Mouse (Mus musculus): Measurements from ENCODE around the gene Acox3.

The Acox3 gene

GRCm38 (mm10) chr5:35647562-35647961 is 64.7 kb downstream of the Acox3 start:
- in situ Hi-C loops (cut with MboI, MseI), result no loop called here

GRCm38 (mm10) chr5:35648230-35648629 is 65.4 kb downstream of the Acox3 start:
- in situ Hi-C loops (cut with MboI, MseI), result no loop called here

- in situ Hi-C loops (cut with MboI, MseI), result loop anchor here (10.0 kb wide), 1 partner anchor 952 kb away; no protein-coding TSS in a partner anchor
Observed at GRCm38 (mm10) chr5:35652319-35652718, 69.5 kb downstream of the Acox3 start.

- in situ Hi-C loops (cut with MboI, MseI), result loop anchor here (10.0 kb wide), 1 partner anchor 952 kb away; no protein-coding TSS in a partner anchor
Observed at GRCm38 (mm10) chr5:35652872-35653271, 70.0 kb downstream of the Acox3 start.

GRCm38 (mm10) chr5:35653743-35654395 is 71.0 kb downstream of the Acox3 start:
- in situ Hi-C loops (cut with MboI, MseI), result loop anchor here (10.0 kb wide), 1 partner anchor 951 kb away; no protein-coding TSS in a partner anchor

- in situ Hi-C loops (cut with MboI, MseI), result loop anchor here (10.0 kb wide), 1 partner anchor 949 kb away; no protein-coding TSS in a partner anchor
Observed at GRCm38 (mm10) chr5:35655753-35656485, 73.1 kb downstream of the Acox3 start.

- in situ Hi-C loops (cut with MboI, MseI), result loop anchor here (10.0 kb wide), 1 partner anchor 945 kb away; no protein-coding TSS in a partner anchor
Observed at GRCm38 (mm10) chr5:35659503-35659902, 76.7 kb downstream of the Acox3 start.

GRCm38 (mm10) chr5:35661210-35661609 is 78.4 kb downstream of the Acox3 start:
- in situ Hi-C loops (cut with MboI, MseI), result no loop called here

GRCm38 (mm10) chr5:35662021-35662545 is 79.2 kb downstream of the Acox3 start:
- in situ Hi-C loops (cut with MboI, MseI), result no loop called here

Measured in regulatory T cell (primary cell).